28 mouse cellular contexts compared by ENCODE assay signal in genomic region chr1:156423493-156423892, GRCm38 (mm10). TPM values are rescaled to one million over a fixed set of nuclear protein-coding genes. Genes with fewer than 3 reads are reported as not detected.
"Had no signal": no experiment of that assay in that cellular context is flagged by ENCODE, and none has a peak within 500 bp of the region (broad histone marks: within the 10 kb centered on the region; RNA-seq: fewer than 3 reads in every experiment).

No protein-coding gene starts in this region.

- H3K36me3 ChIP-seq: hindbrain, embryonic 15.5 days; liver, embryonic 13.5 days; liver, embryonic 15.5 days had no signal

- DNase-seq: gastrocnemius, postnatal 14 days; gastrocnemius, postnatal 36 days; heart, adult 18-20 months; heart, postnatal 10 days; kidney, adult 11 months; kidney, adult 2 months; kidney, adult 9 months; kidney, postnatal 14 days; kidney, postnatal 36 days; liver; liver, embryonic 13.5 days had no signal

- H3K27ac ChIP-seq: heart, embryonic 10.5 days; hindbrain, embryonic 13.5 days; hindbrain, embryonic 15.5 days; hindbrain, postnatal 0 days; kidney, embryonic 15.5 days; kidney, postnatal 0 days; layer of hippocampus, adult 2 months; left cerebral cortex, adult 2 months; limb, embryonic 10.5 days; limb, embryonic 12.5 days; liver, embryonic 13.5 days; liver, embryonic 15.5 days had no signal

- H3K4me1 ChIP-seq: heart, embryonic 12.5 days; limb, embryonic 12.5 days had no signal

- H3K4me3 ChIP-seq: heart, embryonic 10.5 days; heart, embryonic 12.5 days; hindbrain, embryonic 13.5 days; hindbrain, embryonic 15.5 days; kidney, embryonic 15.5 days; layer of hippocampus, adult 2 months; left cerebral cortex, adult 2 months; limb, embryonic 10.5 days; limb, embryonic 12.5 days; liver, embryonic 13.5 days; liver, embryonic 15.5 days had no signal

- H3K27me3 ChIP-seq: heart, embryonic 12.5 days; hindbrain, embryonic 13.5 days; hindbrain, embryonic 15.5 days; kidney, embryonic 15.5 days; limb, embryonic 12.5 days; liver, embryonic 13.5 days; liver, embryonic 15.5 days had no signal

RNA-seq across cellular contexts. Expression of gene Axdnd1, which starts 2.5 kb away (rescaled TPM):
- total RNA-seq: gastrocnemius, adult 18-20 months; gastrocnemius, adult 8-10 months; gastrocnemius, postnatal 14 days; heart, adult 18-20 months; heart, adult 8-10 months; heart, postnatal 25 days; hematopoietic stem cell, adult 5-6 weeks had no signal
- polyA plus RNA-seq: kidney, adult 2 months; liver, embryonic 13.5 days; liver, embryonic 15.5 days had no signal
